Mouse (Mus musculus): ENCODE results near the gene Col4a6.

Col4a6 gene

GRCm38 (mm10) chrX:141415318-141415717 is 58.6 kb downstream of the Col4a6 start:
- H3K9me3 ChIP-seq (ENCODE audit: low read length) = no peaks in the 10 kb centered on the region
- H3K36me3 ChIP-seq (ENCODE audit: insufficient read depth, low read length) = no peaks in the 10 kb centered on the region
- TF ChIP-seq NANOG (IDR thresholded peaks at IDR 0.05; ENCODE audit: borderline replicate concordance, low read length) (no peak), CTCF (conservative IDR thresholded peaks at IDR 0.05; ENCODE audit: low read length) (no peak), POU5F1 (IDR thresholded peaks at IDR 0.05; ENCODE audit: borderline replicate concordance, low read length) (no peak)
- no peaks in the 10 kb centered on the region for H3K4me1 ChIP-seq (replicated peaks; ENCODE audit: low read depth, low read length)
- H3K27me3 ChIP-seq (ENCODE audit: insufficient read depth, low read length) = no peaks in the 10 kb centered on the region
- H3K4me3 ChIP-seq (replicated peaks; ENCODE audit: low read length) = no peak overlapping the region

- Histone ChIP-seq H3K36me3 (ENCODE audit: insufficient read depth, low read length) (no peaks in the 10 kb centered on the region), H3K27me3 (ENCODE audit: insufficient read depth, low read length) (no peaks in the 10 kb centered on the region), H3K4me3 (replicated peaks; ENCODE audit: low read length) (no peak overlapping the region), H3K9me3 (ENCODE audit: low read length) (no peaks in the 10 kb centered on the region), H3K4me1 (replicated peaks; ENCODE audit: low read depth, low read length) (no peaks in the 10 kb centered on the region)
- TF ChIP-seq POU5F1 (IDR thresholded peaks at IDR 0.05; ENCODE audit: borderline replicate concordance, low read length) = no peak
- no peak for TF ChIP-seq CTCF (conservative IDR thresholded peaks at IDR 0.05; ENCODE audit: low read length)
- TF ChIP-seq NANOG (IDR thresholded peaks at IDR 0.05; ENCODE audit: borderline replicate concordance, low read length) = no peak
Observed at GRCm38 (mm10) chrX:141396243-141396642, 77.6 kb downstream of the Col4a6 start.

GRCm38 (mm10) chrX:141385399-141386105 is 88.3 kb downstream of the Col4a6 start:
- no peaks in the 10 kb centered on the region for H3K27me3 ChIP-seq (ENCODE audit: insufficient read depth, low read length)
- TF ChIP-seq POU5F1 (IDR thresholded peaks at IDR 0.05; ENCODE audit: borderline replicate concordance, low read length) (no peak), CTCF (conservative IDR thresholded peaks at IDR 0.05; ENCODE audit: low read length) (no peak), NANOG (IDR thresholded peaks at IDR 0.05; ENCODE audit: borderline replicate concordance, low read length) (no peak)
- H3K36me3 ChIP-seq (ENCODE audit: insufficient read depth, low read length) = no peaks in the 10 kb centered on the region
- no peak overlapping the region for H3K4me3 ChIP-seq (replicated peaks; ENCODE audit: low read length)
- H3K4me1 ChIP-seq (replicated peaks; ENCODE audit: low read depth, low read length) = no peaks in the 10 kb centered on the region
- no peaks in the 10 kb centered on the region for H3K9me3 ChIP-seq (ENCODE audit: low read length)

DNA sequence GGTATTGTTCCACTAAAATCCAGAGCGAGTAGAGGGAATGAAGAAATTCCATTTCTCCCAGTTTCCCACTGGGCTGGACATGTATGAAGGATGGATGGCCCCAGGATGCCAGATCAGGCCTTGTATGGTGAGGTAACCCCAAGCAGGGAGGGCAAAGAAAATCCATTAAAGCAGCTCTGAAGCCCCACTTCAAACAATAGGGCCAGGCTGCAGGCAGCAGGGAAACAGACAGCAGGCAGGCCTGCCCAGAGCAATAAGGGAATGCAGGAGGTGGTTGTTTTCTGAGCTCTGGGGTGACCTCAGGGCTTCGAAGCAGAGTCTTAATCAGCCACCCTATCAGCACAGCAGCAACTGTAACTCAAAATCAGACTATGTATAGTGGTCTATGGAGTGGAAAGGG is 89.2 kb downstream of the Col4a6 start:
- Histone ChIP-seq H3K36me3 (ENCODE audit: insufficient read depth, low read length) (no peaks in the 10 kb centered on the region), H3K4me3 (replicated peaks; ENCODE audit: low read length) (no peak overlapping the region), H3K27me3 (ENCODE audit: insufficient read depth, low read length) (no peaks in the 10 kb centered on the region), H3K9me3 (ENCODE audit: low read length) (no peaks in the 10 kb centered on the region), H3K4me1 (replicated peaks; ENCODE audit: low read depth, low read length) (no peaks in the 10 kb centered on the region)
- TF ChIP-seq POU5F1 (IDR thresholded peaks at IDR 0.05; ENCODE audit: borderline replicate concordance, low read length) = no peak
- TF ChIP-seq CTCF (conservative IDR thresholded peaks at IDR 0.05; ENCODE audit: low read length) = no peak
- TF ChIP-seq NANOG (IDR thresholded peaks at IDR 0.05; ENCODE audit: borderline replicate concordance, low read length) = no peak

DNA sequence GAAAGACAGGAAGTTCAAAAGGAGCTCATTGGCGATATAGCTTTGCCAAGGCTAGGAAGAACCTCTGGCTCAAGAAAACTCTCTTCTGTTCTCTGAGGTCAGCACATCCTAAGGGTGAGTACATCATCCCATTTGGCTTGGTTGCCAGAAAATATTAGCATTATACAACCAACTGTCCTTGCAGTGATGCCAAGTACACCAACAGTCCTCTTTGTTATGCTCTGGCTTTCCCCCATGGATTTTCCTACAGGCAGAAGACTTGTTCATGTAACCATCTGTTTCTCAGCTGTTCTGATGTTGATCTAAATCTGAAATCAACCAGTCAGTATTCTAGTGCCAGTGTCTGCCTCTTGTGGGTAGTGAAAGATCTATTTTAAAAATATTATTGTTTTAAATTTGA is 103.6 kb downstream of the Col4a6 start:
- Histone ChIP-seq H3K36me3 (ENCODE audit: insufficient read depth, low read length) (no peaks in the 10 kb centered on the region), H3K4me1 (replicated peaks; ENCODE audit: low read depth, low read length) (no peaks in the 10 kb centered on the region), H3K9me3 (ENCODE audit: low read length) (no peaks in the 10 kb centered on the region), H3K27me3 (ENCODE audit: insufficient read depth, low read length) (no peaks in the 10 kb centered on the region), H3K4me3 (replicated peaks; ENCODE audit: low read length) (no peak overlapping the region)
- no peak for TF ChIP-seq CTCF (conservative IDR thresholded peaks at IDR 0.05; ENCODE audit: low read length)
- TF ChIP-seq POU5F1 (IDR thresholded peaks at IDR 0.05; ENCODE audit: borderline replicate concordance, low read length) = no peak
- TF ChIP-seq NANOG (IDR thresholded peaks at IDR 0.05; ENCODE audit: borderline replicate concordance, low read length) = no peak

DNA sequence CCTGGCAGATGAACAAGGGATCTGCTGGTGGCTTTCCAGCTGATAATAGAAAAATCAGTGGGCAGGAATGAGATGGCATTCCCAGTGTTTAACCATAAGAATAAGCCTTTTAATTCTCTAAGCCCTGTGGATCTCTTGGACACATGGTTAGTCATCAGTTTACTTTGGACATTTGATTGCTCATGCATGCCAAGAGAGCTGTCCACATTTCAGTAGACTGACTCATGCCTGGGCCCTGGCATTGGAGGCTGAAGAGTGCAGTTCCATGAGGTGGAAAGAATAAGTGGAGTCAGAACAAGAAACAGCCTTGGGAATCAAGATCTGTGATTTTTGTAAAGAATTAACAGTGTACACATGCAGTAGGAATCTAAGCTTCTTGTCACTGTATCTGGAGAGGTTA is 110.5 kb downstream of the Col4a6 start:
- no peaks in the 10 kb centered on the region for H3K27me3 ChIP-seq (ENCODE audit: insufficient read depth, low read length)
- H3K9me3 ChIP-seq (ENCODE audit: low read length) = no peaks in the 10 kb centered on the region
- TF ChIP-seq NANOG (IDR thresholded peaks at IDR 0.05; ENCODE audit: borderline replicate concordance, low read length) (no peak), POU5F1 (IDR thresholded peaks at IDR 0.05; ENCODE audit: borderline replicate concordance, low read length) (no peak), CTCF (conservative IDR thresholded peaks at IDR 0.05; ENCODE audit: low read length) (no peak)
- no peak overlapping the region for H3K4me3 ChIP-seq (replicated peaks; ENCODE audit: low read length)
- no peaks in the 10 kb centered on the region for H3K36me3 ChIP-seq (ENCODE audit: insufficient read depth, low read length)
- no peaks in the 10 kb centered on the region for H3K4me1 ChIP-seq (replicated peaks; ENCODE audit: low read depth, low read length)

- Histone ChIP-seq H3K27me3 (ENCODE audit: insufficient read depth, low read length) (no peaks in the 10 kb centered on the region), H3K36me3 (ENCODE audit: insufficient read depth, low read length) (no peaks in the 10 kb centered on the region), H3K4me3 (replicated peaks; ENCODE audit: low read length) (no peak overlapping the region), H3K9me3 (ENCODE audit: low read length) (no peaks in the 10 kb centered on the region), H3K4me1 (replicated peaks; ENCODE audit: low read depth, low read length) (no peaks in the 10 kb centered on the region)
- no peak for TF ChIP-seq CTCF (conservative IDR thresholded peaks at IDR 0.05; ENCODE audit: low read length)
- no peak for TF ChIP-seq POU5F1 (IDR thresholded peaks at IDR 0.05; ENCODE audit: borderline replicate concordance, low read length)
- TF ChIP-seq NANOG (IDR thresholded peaks at IDR 0.05; ENCODE audit: borderline replicate concordance, low read length) = no peak
Observed at GRCm38 (mm10) chrX:141341417-141341816, 132.5 kb downstream of the Col4a6 start.

DNA sequence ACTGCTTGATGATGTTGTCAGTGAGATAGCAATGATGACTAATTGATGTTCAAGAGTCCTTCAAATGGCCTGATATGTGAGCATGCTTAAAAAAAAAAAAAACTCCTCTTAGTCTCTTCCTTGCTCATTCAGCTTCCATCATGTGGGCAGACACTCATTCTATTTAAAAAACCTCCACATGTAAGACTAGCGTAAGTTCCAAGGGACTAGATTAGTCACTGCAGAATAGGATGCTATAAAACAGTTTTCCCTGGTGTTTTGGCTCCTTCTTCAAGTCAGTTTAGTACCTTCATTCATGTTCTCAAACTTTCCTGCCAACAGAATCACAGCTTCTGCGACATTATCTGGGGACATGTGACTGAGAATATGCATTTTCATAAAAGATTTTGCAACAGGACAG is 145.8 kb downstream of the Col4a6 start:
- Histone ChIP-seq H3K27me3 (ENCODE audit: insufficient read depth, low read length) (no peaks in the 10 kb centered on the region), H3K4me3 (replicated peaks; ENCODE audit: low read length) (no peak overlapping the region), H3K36me3 (ENCODE audit: insufficient read depth, low read length) (no peaks in the 10 kb centered on the region), H3K9me3 (ENCODE audit: low read length) (no peaks in the 10 kb centered on the region), H3K4me1 (replicated peaks; ENCODE audit: low read depth, low read length) (no peaks in the 10 kb centered on the region)
- TF ChIP-seq POU5F1 (IDR thresholded peaks at IDR 0.05; ENCODE audit: borderline replicate concordance, low read length) (no peak), CTCF (conservative IDR thresholded peaks at IDR 0.05; ENCODE audit: low read length) (no peak)

DNA sequence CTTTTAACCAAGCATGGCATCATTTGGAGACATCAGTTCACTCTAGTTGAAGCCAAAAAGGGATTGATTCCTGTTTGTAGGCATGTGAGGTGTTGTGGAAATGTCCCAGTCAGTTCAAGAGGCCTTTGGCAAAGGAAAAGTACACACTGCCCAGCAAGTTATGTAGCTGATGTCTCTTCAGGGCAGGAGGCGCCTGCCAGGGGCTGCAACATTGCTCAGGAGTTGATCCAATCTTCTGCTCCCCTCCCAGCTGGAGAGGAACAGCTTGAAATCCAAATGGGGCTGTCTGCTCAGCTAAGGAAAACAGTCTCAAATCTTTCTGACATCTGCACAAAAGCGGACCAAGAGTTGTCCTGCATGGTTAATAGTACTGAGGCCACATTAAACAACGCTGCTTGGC is 149.7 kb downstream of the Col4a6 start:
- Histone ChIP-seq H3K36me3 (ENCODE audit: insufficient read depth, low read length) (no peaks in the 10 kb centered on the region), H3K4me3 (replicated peaks; ENCODE audit: low read length) (no peak overlapping the region), H3K4me1 (replicated peaks; ENCODE audit: low read depth, low read length) (no peaks in the 10 kb centered on the region), H3K27me3 (ENCODE audit: insufficient read depth, low read length) (no peaks in the 10 kb centered on the region), H3K9me3 (ENCODE audit: low read length) (no peaks in the 10 kb centered on the region)
- TF ChIP-seq CTCF (conservative IDR thresholded peaks at IDR 0.05; ENCODE audit: low read length) = no peak
- no peak for TF ChIP-seq NANOG (IDR thresholded peaks at IDR 0.05; ENCODE audit: borderline replicate concordance, low read length)
- no peak for TF ChIP-seq POU5F1 (IDR thresholded peaks at IDR 0.05; ENCODE audit: borderline replicate concordance, low read length)
